Mouse (Mus musculus): ENCODE data around the gene Palm.

Palm gene

GRCm38 (mm10) chr10:79832026-79832785 lies 38.8 kb downstream of the Palm start:
- peak; percentile 86 for DNase-seq

- DNase-seq, result peak; percentile 80
Measured at GRCm38 (mm10) chr10:79832786-79833181, 39.4 kb downstream of the Palm start.

- peak; percentile 96 for DNase-seq
Measured at GRCm38 (mm10) chr10:79834769-79835398, 41.5 kb downstream of the Palm start.

- no peak for DNase-seq
Measured at GRCm38 (mm10) chr10:79836918-79837317, 43.5 kb downstream of the Palm start.

- DNase-seq, result peak; percentile 94
Measured at GRCm38 (mm10) chr10:79838151-79838550, 44.8 kb downstream of the Palm start.

- DNase-seq, result peak; percentile 91
Measured at GRCm38 (mm10) chr10:79840091-79840490, 46.7 kb downstream of the Palm start.

GRCm38 (mm10) chr10:79840644-79841551 lies 47.5 kb downstream of the Palm start:
- DNase-seq, result peak; percentile 98

GRCm38 (mm10) chr10:79842322-79842721 lies 49.0 kb downstream of the Palm start:
- DNase-seq, result peak; percentile 91

GRCm38 (mm10) chr10:79843476-79843875 lies 50.1 kb downstream of the Palm start:
- peak; percentile 84 for DNase-seq

- DNase-seq, result no peak
Measured at GRCm38 (mm10) chr10:79846553-79846952, 53.2 kb downstream of the Palm start.

- DNase-seq, result no peak
Measured at GRCm38 (mm10) chr10:79849941-79850628, 56.7 kb downstream of the Palm start.

GRCm38 (mm10) chr10:79851653-79852052 lies 58.3 kb downstream of the Palm start:
- no peak for DNase-seq

- DNase-seq, result peak; percentile 98
Measured at GRCm38 (mm10) chr10:79852107-79852789, 58.9 kb downstream of the Palm start.

GRCm38 (mm10) chr10:79852827-79853226 lies 59.5 kb downstream of the Palm start:
- peak; percentile 95 for DNase-seq

- DNase-seq, result peak; percentile 99
Measured at GRCm38 (mm10) chr10:79853392-79853791, 60.0 kb downstream of the Palm start.

GRCm38 (mm10) chr10:79853860-79854795 lies 60.8 kb downstream of the Palm start, which contains the start of gene Ptbp1:
Gene Ptbp1, plus strand, starts transcription at chr10:79854427.
- peak; percentile 100 for DNase-seq

GRCm38 (mm10) chr10:79854801-79855541 lies 61.6 kb downstream of the Palm start:
- DNase-seq, result peak; percentile 99

- peak; percentile 97 for DNase-seq
Measured at GRCm38 (mm10) chr10:79855558-79856184, 62.3 kb downstream of the Palm start.

- no peak for DNase-seq
Measured at GRCm38 (mm10) chr10:79856280-79856679, 62.9 kb downstream of the Palm start.
